Mouse (Mus musculus) neutrophil, adult 5-6 weeks (primary cell): ENCODE data around the gene Ctf2. TPM values are rescaled to one million over a fixed set of nuclear protein-coding genes. Genes with fewer than 3 reads are reported as not detected.

Experiments
- ATAC-seq: fragments of 151-379, 151-347 bp; 2 replicates; pipeline ENCODE4 v1.8.0; 2017; ENCODE audit warnings: mild to moderate bottlenecking, moderate TSS enrichment; ENCODE audit not compliant: insufficient number of reproducible peaks, poor library complexity, low FRiP score, severe bottlenecking; ENCODE audit errors: extremely low read depth
- total RNA-seq: library from RNA; stranded (forward); fragments of 200-1000 nt; gene quantifications from 2 replicates; pipeline ENCODE4 v1.2.3, GENCODE M21; 2017

Ctf2 gene
- total RNA-seq, 1 experiment from 2014 or later = not detected

- no peak for ATAC-seq
Observed at GRCm38 (mm10) chr7:127763642-127764041, 31.7 kb upstream of the Ctf2 start.

GRCm38 (mm10) chr7:127761026-127761425, 29.1 kb upstream of the Ctf2 start:
- ATAC-seq = peak; percentile 71

GRCm38 (mm10) chr7:127760478-127760877, 28.5 kb upstream of the Ctf2 start:
- ATAC-seq = no peak

GRCm38 (mm10) chr7:127759716-127760115, 27.8 kb upstream of the Ctf2 start:
- no peak for ATAC-seq

- no peak for ATAC-seq
Observed at GRCm38 (mm10) chr7:127753741-127754140, 21.8 kb upstream of the Ctf2 start.

GRCm38 (mm10) chr7:127753158-127753557, 21.2 kb upstream of the Ctf2 start:
- ATAC-seq = no peak

- no peak for ATAC-seq
Observed at GRCm38 (mm10) chr7:127752069-127752468, 20.1 kb upstream of the Ctf2 start.

- ATAC-seq = no peak
Observed at GRCm38 (mm10) chr7:127751619-127752018, 19.7 kb upstream of the Ctf2 start.

GRCm38 (mm10) chr7:127750131-127751127, 18.5 kb upstream of the Ctf2 start:
- ATAC-seq = no peak

GRCm38 (mm10) chr7:127748235-127748560, 16.2 kb upstream of the Ctf2 start:
- no peak for ATAC-seq

- no peak for ATAC-seq
Observed at GRCm38 (mm10) chr7:127747559-127748234, 15.7 kb upstream of the Ctf2 start.

- ATAC-seq = no peak
Observed at GRCm38 (mm10) chr7:127746494-127747491, 14.8 kb upstream of the Ctf2 start.

GRCm38 (mm10) chr7:127745652-127746493, 13.9 kb upstream of the Ctf2 start:
- ATAC-seq = peak; percentile 58

- peak; percentile 87 for ATAC-seq
Observed at GRCm38 (mm10) chr7:127745251-127745651, 13.3 kb upstream of the Ctf2 start.

GRCm38 (mm10) chr7:127744366-127745045, 12.5 kb upstream of the Ctf2 start, which contains the start of gene Fbxl19:
Gene Fbxl19, plus strand, starts transcription at chr7:127744543.
- ATAC-seq = no peak

- no peak for ATAC-seq
Observed at GRCm38 (mm10) chr7:127730170-127730569, 1.8 kb downstream of the Ctf2 start.

- no peak for ATAC-seq
Observed at GRCm38 (mm10) chr7:127727898-127728297, 4.1 kb downstream of the Ctf2 start.
